Comparison of ENCODE assay signal across 8 mouse cellular contexts in genomic region chr19:19111428-19112170, GRCm38 (mm10). TPM values are rescaled to one million over a fixed set of nuclear protein-coding genes. Genes with fewer than 3 reads are reported as not detected.
DNase-seq lines count a peak whose midpoint lies in the region; ATAC-seq lines count a peak whose summit lies in the region.

No protein-coding gene starts in this region.

- no peak overlapping the region for H3K27ac ChIP-seq in lung, embryonic 15.5 days
- no peak overlapping the region for H3K27ac ChIP-seq in embryonic facial prominence, embryonic 15.5 days (replicated peaks)
- H3K27ac ChIP-seq in kidney, embryonic 14.5 days (ENCODE audit: low read depth, low read length) = no peak overlapping the region
- H3K27ac ChIP-seq in neural tube, embryonic 12.5 days = no peak overlapping the region

- H3K4me1 ChIP-seq in lung, embryonic 15.5 days = peaks cover 11% of the 10 kb centered on the region; the same call in 1 of the 2 replicates
- peaks cover 7% of the 10 kb centered on the region; the same call in 1 of the 2 replicates for H3K4me1 ChIP-seq in embryonic facial prominence, embryonic 15.5 days
- H3K4me1 ChIP-seq in kidney, embryonic 14.5 days (ENCODE audit: control insufficient read depth, insufficient read depth, low read length) = 0 out of 2 replicates have a peak, but pooled peaks cover 6% of the 10 kb centered on the region
- H3K4me1 ChIP-seq in neural tube, embryonic 12.5 days = peaks cover 14% of the 10 kb centered on the region

- DNase-seq in lung, postnatal 36 days = no peak
- no peak for DNase-seq in natural killer cell, adult 2 months (ENCODE audit: low spot score in 2 of 2)
- DNase-seq in layer of hippocampus, postnatal 14 days (ENCODE audit: low spot score in 2 of 2) = no peak
- DNase-seq in spleen, postnatal 4 days (ENCODE audit: low spot score in 2 of 2) = no peak

- no peaks in the 10 kb centered on the region for H3K9me3 ChIP-seq in lung, embryonic 15.5 days
- no peaks in the 10 kb centered on the region for H3K9me3 ChIP-seq in embryonic facial prominence, embryonic 15.5 days (replicated peaks)
- H3K9me3 ChIP-seq in kidney, embryonic 14.5 days (ENCODE audit: control insufficient read depth, low read length) = no peaks in the 10 kb centered on the region
- H3K9me3 ChIP-seq in neural tube, embryonic 12.5 days = no peaks in the 10 kb centered on the region

- peak overlapping the region; percentile 93 for H3K4me2 ChIP-seq in lung, embryonic 15.5 days
- peak overlapping the region; percentile 95 for H3K4me2 ChIP-seq in embryonic facial prominence, embryonic 15.5 days (replicated peaks)
- peak overlapping the region; percentile 93 for H3K4me2 ChIP-seq in kidney, embryonic 14.5 days (replicated peaks; ENCODE audit: low read depth, low read length)
- peak overlapping the region; percentile 86 for H3K4me2 ChIP-seq in neural tube, embryonic 12.5 days (replicated peaks)

- 3% methylated on average over 12 of the region's 12 CpGs for WGBS in lung, embryonic 15.5 days
- 3% methylated on average over 12 of the region's 12 CpGs for WGBS in embryonic facial prominence, embryonic 15.5 days
- whole genome bisulfite sequencing in kidney, embryonic 14.5 days = 3% methylated on average over 12 of the region's 12 CpGs
- 3% methylated on average over 12 of the region's 12 CpGs for WGBS in neural tube, embryonic 12.5 days

- H3K4me3 ChIP-seq in lung, embryonic 15.5 days = peak overlapping the region; percentile 48
- peak overlapping the region; percentile 49 for H3K4me3 ChIP-seq in embryonic facial prominence, embryonic 15.5 days (replicated peaks)
- H3K4me3 ChIP-seq in kidney, embryonic 14.5 days (ENCODE audit: low read length) = peak overlapping the region; percentile 48
- H3K4me3 ChIP-seq in neural tube, embryonic 12.5 days = peak overlapping the region; percentile 56

- peak; percentile 69 for ATAC-seq in lung, embryonic 15.5 days (ENCODE audit: borderline replicate concordance, extremely low read depth, low FRiP score, low TSS enrichment)
- ATAC-seq in embryonic facial prominence, embryonic 15.5 days (ENCODE audit: insufficient number of reproducible peaks, low FRiP score, low TSS enrichment, low read depth) = peak; percentile 17; the same call in 1 of the 2 replicates
- no peak for ATAC-seq in kidney, embryonic 14.5 days (ENCODE audit: low FRiP score, low TSS enrichment)
- peak; percentile 27; the same call in 1 of the 2 replicates for ATAC-seq in neural tube, embryonic 12.5 days (ENCODE audit: low FRiP score, low read depth)

- H3K9ac ChIP-seq in lung, embryonic 15.5 days = no peak overlapping the region
- H3K9ac ChIP-seq in embryonic facial prominence, embryonic 15.5 days = no peak overlapping the region
- H3K9ac ChIP-seq in kidney, embryonic 14.5 days (ENCODE audit: low read depth, low read length) = no peak overlapping the region
- H3K9ac ChIP-seq in neural tube, embryonic 12.5 days = peak overlapping the region; percentile 61; the same call in 1 of the 2 replicates

- H3K36me3 ChIP-seq in lung, embryonic 15.5 days = no peaks in the 10 kb centered on the region
- no peaks in the 10 kb centered on the region for H3K36me3 ChIP-seq in embryonic facial prominence, embryonic 15.5 days
- H3K36me3 ChIP-seq in kidney, embryonic 14.5 days (ENCODE audit: control insufficient read depth, insufficient read depth, low read length) = no peaks in the 10 kb centered on the region
- no peaks in the 10 kb centered on the region for H3K36me3 ChIP-seq in neural tube, embryonic 12.5 days

- peaks cover 40% of the 10 kb centered on the region for H3K27me3 ChIP-seq in lung, embryonic 15.5 days
- peaks cover 28% of the 10 kb centered on the region for H3K27me3 ChIP-seq in embryonic facial prominence, embryonic 15.5 days
- H3K27me3 ChIP-seq in kidney, embryonic 14.5 days (ENCODE audit: control insufficient read depth, insufficient read depth, low read length) = peaks cover 20% of the 10 kb centered on the region
- peaks cover 17% of the 10 kb centered on the region for H3K27me3 ChIP-seq in neural tube, embryonic 12.5 days (replicated peaks)

RNA-seq across cellular contexts. Expression of gene Rorb, which starts 0.6 kb away (rescaled TPM):
- 1.8 and 1.9 TPM in 2 replicates for polyA plus RNA-seq in lung, embryonic 15.5 days (2015; fragmentation: Nextera tagmentation; extraction: Ambion mirVana)
- 1.0 and 1.2 TPM in 2 replicates for polyA plus RNA-seq in embryonic facial prominence, embryonic 15.5 days (2015; fragmentation: Nextera tagmentation; extraction: Ambion mirVana)
- 0.10 and 0.18 TPM in 2 replicates for polyA plus RNA-seq in kidney, embryonic 14.5 days (2014; fragmentation: Nextera tagmentation; extraction: Ambion mirVana)
- 2.8 and 2.9 TPM in 2 replicates for polyA plus RNA-seq in neural tube, embryonic 12.5 days (2016; fragmentation: Nextera tagmentation; extraction: Ambion mirVana)
- total RNA-seq in layer of hippocampus, postnatal 14 days (2021) = 10 to 100 TPM; 16.4 to 17.2 TPM
